Comparison of ENCODE assay signal across 15 mouse cellular contexts in genomic region chr1:19213171-19213570, GRCm38 (mm10). TPM values are rescaled to one million over a fixed set of nuclear protein-coding genes. Genes with fewer than 3 reads are reported as not detected.
DNase-seq lines count a peak whose midpoint lies in the region; ATAC-seq and TF ChIP-seq lines count a peak whose summit lies in the region.
"Had no signal": no experiment of that assay in that cellular context is flagged by ENCODE, and none has a peak within 500 bp of the region (broad histone marks: within the 10 kb centered on the region; RNA-seq: fewer than 3 reads in every experiment).

No protein-coding gene starts in this region.

- no peak overlapping the region for H3K9ac ChIP-seq in forebrain, embryonic 11.5 days (ENCODE audit: low read length)
- H3K9ac ChIP-seq in forebrain, postnatal 0 days: no peak overlapping the region
- H3K9ac ChIP-seq in embryonic facial prominence, embryonic 11.5 days (replicated peaks; ENCODE audit: low read length): peak overlapping the region; percentile 43; the same call in 1 of the 2 replicates
- no peak overlapping the region for H3K9ac ChIP-seq in hindbrain, postnatal 0 days (replicated peaks; ENCODE audit: low read length)
- H3K9ac ChIP-seq in midbrain, embryonic 16.5 days (ENCODE audit: low read depth, low read length): peak overlapping the region; percentile 53

- H3K27me3 ChIP-seq in forebrain, embryonic 11.5 days (ENCODE audit: control insufficient read depth, insufficient read depth, low read length): peaks cover 79% of the 10 kb centered on the region
- H3K27me3 ChIP-seq in forebrain, postnatal 0 days (ENCODE audit: insufficient read depth, low read length): peaks cover 87% of the 10 kb centered on the region
- peaks cover 45% of the 10 kb centered on the region for H3K27me3 ChIP-seq in embryonic facial prominence, embryonic 11.5 days (ENCODE audit: control insufficient read depth, insufficient read depth, low read length)
- H3K27me3 ChIP-seq in hindbrain, postnatal 0 days (ENCODE audit: insufficient read depth, low read length): peaks cover 78% of the 10 kb centered on the region
- H3K27me3 ChIP-seq in midbrain, embryonic 16.5 days (ENCODE audit: control insufficient read depth, insufficient read depth, low read depth, low read length): peaks cover 45% of the 10 kb centered on the region

- peaks cover 4% of the 10 kb centered on the region for H3K4me1 ChIP-seq in forebrain, embryonic 11.5 days (replicated peaks; ENCODE audit: control insufficient read depth, insufficient read depth, low read length)
- H3K4me1 ChIP-seq in forebrain, postnatal 0 days (ENCODE audit: insufficient read depth): no peaks in the 10 kb centered on the region
- no peaks in the 10 kb centered on the region; the same call in 1 of the 2 replicates for H3K4me1 ChIP-seq in embryonic facial prominence, embryonic 11.5 days (ENCODE audit: control insufficient read depth, insufficient read depth, low read length)
- H3K4me1 ChIP-seq in hindbrain, postnatal 0 days (ENCODE audit: insufficient read depth, low read length): no peaks in the 10 kb centered on the region
- no peaks in the 10 kb centered on the region for H3K4me1 ChIP-seq in midbrain, embryonic 16.5 days (ENCODE audit: control insufficient read depth, insufficient read depth, low read length)

- H3K36me3 ChIP-seq in forebrain, embryonic 11.5 days (ENCODE audit: control insufficient read depth, insufficient read depth, low read length): no peaks in the 10 kb centered on the region
- H3K36me3 ChIP-seq in forebrain, postnatal 0 days (ENCODE audit: insufficient read depth): no peaks in the 10 kb centered on the region
- no peaks in the 10 kb centered on the region for H3K36me3 ChIP-seq in embryonic facial prominence, embryonic 11.5 days (replicated peaks; ENCODE audit: control insufficient read depth, insufficient read depth, low read depth, low read length)
- no peaks in the 10 kb centered on the region for H3K36me3 ChIP-seq in hindbrain, postnatal 0 days (ENCODE audit: insufficient read depth, low read length)
- no peaks in the 10 kb centered on the region for H3K36me3 ChIP-seq in midbrain, embryonic 16.5 days (ENCODE audit: control insufficient read depth, insufficient read depth, low read length)

- H3K4me3 ChIP-seq in forebrain, embryonic 11.5 days (ENCODE audit: low read depth, low read length): peak overlapping the region; percentile 14; the same call in 1 of the 2 replicates
- no peak overlapping the region for H3K4me3 ChIP-seq in forebrain, postnatal 0 days (ENCODE audit: low read depth, low read length)
- peak overlapping the region; percentile 18 for H3K4me3 ChIP-seq in embryonic facial prominence, embryonic 11.5 days (ENCODE audit: low read depth, low read length)
- peak overlapping the region; percentile 16 for H3K4me3 ChIP-seq in hindbrain, postnatal 0 days (ENCODE audit: low read length)
- H3K4me3 ChIP-seq in midbrain, embryonic 16.5 days (ENCODE audit: low read depth, low read length): peak overlapping the region; percentile 37
- H3K4me3 ChIP-seq: heart, adult 2 months; myocyte had no signal

- no peak overlapping the region for H3K27ac ChIP-seq in forebrain, embryonic 11.5 days (ENCODE audit: low read depth, low read length)
- H3K27ac ChIP-seq in forebrain, postnatal 0 days (ENCODE audit: low read depth, low read length): no peak overlapping the region
- no peak overlapping the region for H3K27ac ChIP-seq in embryonic facial prominence, embryonic 11.5 days (replicated peaks; ENCODE audit: low read depth, low read length)
- no peak overlapping the region for H3K27ac ChIP-seq in hindbrain, postnatal 0 days
- peak overlapping the region; percentile 86 for H3K27ac ChIP-seq in midbrain, embryonic 16.5 days (ENCODE audit: low read length)
- H3K27ac ChIP-seq: heart, adult 2 months had no signal

- under 1% methylated on average over 4 of the region's 4 CpGs for WGBS in forebrain, embryonic 11.5 days
- 0% methylated on average over 4 of the region's 4 CpGs for WGBS in forebrain, postnatal 0 days
- WGBS in embryonic facial prominence, embryonic 11.5 days: 0% methylated on average over 4 of the region's 4 CpGs
- 5% methylated on average over 4 of the region's 4 CpGs for WGBS in hindbrain, postnatal 0 days
- WGBS in midbrain, embryonic 16.5 days: 0% methylated on average over 4 of the region's 4 CpGs

- no peak overlapping the region for H3K4me2 ChIP-seq in forebrain, embryonic 11.5 days (ENCODE audit: low read depth, low read length, severe bottlenecking)
- no peak overlapping the region for H3K4me2 ChIP-seq in forebrain, postnatal 0 days (ENCODE audit: low read depth)
- 0 out of 2 replicates have a peak overlapping the region, but pooled peaks have one; percentile 13 for H3K4me2 ChIP-seq in embryonic facial prominence, embryonic 11.5 days (ENCODE audit: low read depth, low read length)
- peak overlapping the region; percentile 24; the same call in 1 of the 2 replicates for H3K4me2 ChIP-seq in hindbrain, postnatal 0 days (ENCODE audit: low read depth, low read length)
- H3K4me2 ChIP-seq in midbrain, embryonic 16.5 days (ENCODE audit: low read length): peak overlapping the region; percentile 21; the same call in 1 of the 2 replicates
- H3K4me2 ChIP-seq: liver, embryonic 11.5 days had no signal

- TF ChIP-seq CTCF in forebrain, postnatal 0 days (IDR thresholded peaks at IDR 0.05; ENCODE audit: low read depth): no peak
- TF ChIP-seq CTCF in hindbrain, postnatal 0 days (IDR thresholded peaks at IDR 0.05; ENCODE audit: low read depth): no peak

- DNase-seq in forebrain, embryonic 11.5 days (ENCODE audit: low spot score): no peak
- no peak for DNase-seq in forebrain, postnatal 0 days
- DNase-seq in embryonic facial prominence, embryonic 11.5 days (ENCODE audit: low spot score): no peak
- peak; percentile 1 for DNase-seq in hindbrain, postnatal 0 days (ENCODE audit: low spot score)
- no peak for DNase-seq in adrenal gland, adult 2 months
- no peak for DNase-seq in urinary bladder, postnatal 4 days (ENCODE audit: low spot score in 2 of 2)
- DNase-seq: heart, adult 2 months; lung, postnatal 14 days; right cerebral cortex, postnatal 14 days had no signal

- H3K9me3 ChIP-seq in forebrain, embryonic 11.5 days (ENCODE audit: control insufficient read depth, low read length): no peaks in the 10 kb centered on the region
- H3K9me3 ChIP-seq in forebrain, postnatal 0 days (ENCODE audit: low read length): no peaks in the 10 kb centered on the region
- H3K9me3 ChIP-seq in embryonic facial prominence, embryonic 11.5 days (replicated peaks; ENCODE audit: control insufficient read depth, low read length): no peaks in the 10 kb centered on the region
- H3K9me3 ChIP-seq in hindbrain, postnatal 0 days (ENCODE audit: low read length): no peaks in the 10 kb centered on the region
- 0 out of 2 replicates have a peak, but pooled peaks cover 2% of the 10 kb centered on the region for H3K9me3 ChIP-seq in midbrain, embryonic 16.5 days (replicated peaks; ENCODE audit: control insufficient read depth, low read length, poor library complexity, severe bottlenecking)

- ATAC-seq in forebrain, embryonic 11.5 days (replicated peaks; ENCODE audit: low FRiP score): no peak
- no peak for ATAC-seq in forebrain, postnatal 0 days
- no peak for ATAC-seq in embryonic facial prominence, embryonic 11.5 days (replicated peaks; ENCODE audit: insufficient number of reproducible peaks, low FRiP score, low TSS enrichment, low read depth)
- no peak for ATAC-seq in hindbrain, postnatal 0 days
- ATAC-seq in midbrain, embryonic 16.5 days: no peak
- ATAC-seq in megakaryocyte progenitor cell, adult 5-6 weeks (replicated peaks; ENCODE audit: poor library complexity): no peak

RNA-seq across cellular contexts. Expression of gene Tfap2b, which starts 4.5 kb away (rescaled TPM):
- polyA plus RNA-seq in forebrain, embryonic 11.5 days (2014; fragmentation: Nextera tagmentation; extraction: Ambion mirVana): 15.6 and 17.1 TPM in 2 replicates
- 1.0 and 1.6 TPM in 2 replicates for total RNA-seq in forebrain, postnatal 0 days (2014; rRNA removed)
- polyA plus RNA-seq in forebrain, postnatal 0 days (2015; fragmentation: Nextera tagmentation; extraction: Ambion mirVana): 1.5 and 1.8 TPM in 2 replicates
- polyA plus RNA-seq in embryonic facial prominence, embryonic 11.5 days (2014; fragmentation: Nextera tagmentation; extraction: Ambion mirVana): 22.9 and 29.1 TPM in 2 replicates
- total RNA-seq in hindbrain, postnatal 0 days (2014; rRNA removed): 35.3 and 36.5 TPM in 2 replicates
- polyA plus RNA-seq in hindbrain, postnatal 0 days (2015; fragmentation: Nextera tagmentation; extraction: Ambion mirVana): 48.7 and 50.4 TPM in 2 replicates
- polyA plus RNA-seq in midbrain, embryonic 16.5 days (2015; fragmentation: Nextera tagmentation; extraction: Ambion mirVana): 141 and 223 TPM in 2 replicates
- total RNA-seq in adrenal gland, adult 2 months (2021): 10 to 100 TPM in 1 of 2 experiments, 1 to 10 TPM in 1; 8.5 to 18.7 TPM
- 13.3 and 33.5 TPM in 2 replicates for polyA plus RNA-seq in adrenal gland, adult 2 months (2012; rRNA removed)
- total RNA-seq in megakaryocyte progenitor cell, adult 5-6 weeks (2015): not detected in 2 replicates
- total RNA-seq in megakaryocyte progenitor cell, adult 5-6 weeks (2017): not detected in 2 replicates
- total RNA-seq: common myeloid progenitor, adult 5-6 weeks; ES-E14; heart, adult 2 months had no signal
- polyA plus RNA-seq: myocyte had no signal

Comparison
In these comparisons a context has a peak if more than half of its experiments do, and no peak if none do; other contexts are left out.
1. H3K4me2 ChIP-seq: peak in embryonic facial prominence, embryonic 11.5 days (single experiment), hindbrain, postnatal 0 days (single experiment) and midbrain, embryonic 16.5 days (single experiment); none in forebrain, embryonic 11.5 days (single experiment) and forebrain, postnatal 0 days (single experiment).
2. H3K9ac ChIP-seq: peak in embryonic facial prominence, embryonic 11.5 days (single experiment) and midbrain, embryonic 16.5 days (single experiment); none in forebrain, embryonic 11.5 days (single experiment), forebrain, postnatal 0 days (single experiment) and hindbrain, postnatal 0 days (single experiment).